Mouse (Mus musculus): ENCODE results near the gene Braf. TPM values are rescaled to one million over a fixed set of nuclear protein-coding genes. Genes with fewer than 3 reads are reported as not detected.

Braf gene
- polyA plus RNA-seq, 1 experiment: 14.6 TPM

- WGBS: 10% methylated on average over 5 of the region's 5 CpGs
- TF ChIP-seq CTCF (IDR thresholded peaks at IDR 0.05; ENCODE audit: insufficient read depth, low read length) (0 out of 2 replicates have a peak, but pooled peaks have one; percentile 6), POLR2A (IDR thresholded peaks at IDR 0.05; ENCODE audit: borderline replicate concordance, extremely low read depth, low read depth, low read length) (no peak)
- no peak for DNase-seq
- H3K4me3 ChIP-seq (replicated peaks; ENCODE audit: extremely low read depth, low read depth, low read length): no peak overlapping the region
- no peaks in the 10 kb centered on the region; the same call in 1 of the 2 replicates for H3K4me1 ChIP-seq (ENCODE audit: control insufficient read depth, insufficient read depth, low read length)
Measured at GRCm38 (mm10) chr6:39567528-39567927, 157.7 kb downstream of the Braf start.

GRCm38 (mm10) chr6:39562166-39563015, 162.9 kb downstream of the Braf start:
- peak; percentile 61 for DNase-seq
- TF ChIP-seq POLR2A (IDR thresholded peaks at IDR 0.05; ENCODE audit: borderline replicate concordance, extremely low read depth, low read depth, low read length) (no peak), CTCF (IDR thresholded peaks at IDR 0.05; ENCODE audit: insufficient read depth, low read length) (peak; percentile 22; the same call in 1 of the 2 replicates)
- H3K4me1 ChIP-seq (ENCODE audit: control insufficient read depth, insufficient read depth, low read length): peaks cover 3% of the 10 kb centered on the region; the same call in 1 of the 2 replicates
- H3K4me3 ChIP-seq (replicated peaks; ENCODE audit: extremely low read depth, low read depth, low read length): no peak overlapping the region
- WGBS: 17% methylated on average over 23 of the region's 23 CpGs

GRCm38 (mm10) chr6:39559276-39559939, 165.9 kb downstream of the Braf start:
- WGBS: 63% methylated on average over 6 of the region's 6 CpGs
- DNase-seq: no peak
- TF ChIP-seq POLR2A (IDR thresholded peaks at IDR 0.05; ENCODE audit: borderline replicate concordance, extremely low read depth, low read depth, low read length) (no peak), CTCF (IDR thresholded peaks at IDR 0.05; ENCODE audit: insufficient read depth, low read length) (no peak)
- peaks cover 3% of the 10 kb centered on the region; the same call in 1 of the 2 replicates for H3K4me1 ChIP-seq (ENCODE audit: control insufficient read depth, insufficient read depth, low read length)
- no peak overlapping the region for H3K4me3 ChIP-seq (replicated peaks; ENCODE audit: extremely low read depth, low read depth, low read length)

DNA sequence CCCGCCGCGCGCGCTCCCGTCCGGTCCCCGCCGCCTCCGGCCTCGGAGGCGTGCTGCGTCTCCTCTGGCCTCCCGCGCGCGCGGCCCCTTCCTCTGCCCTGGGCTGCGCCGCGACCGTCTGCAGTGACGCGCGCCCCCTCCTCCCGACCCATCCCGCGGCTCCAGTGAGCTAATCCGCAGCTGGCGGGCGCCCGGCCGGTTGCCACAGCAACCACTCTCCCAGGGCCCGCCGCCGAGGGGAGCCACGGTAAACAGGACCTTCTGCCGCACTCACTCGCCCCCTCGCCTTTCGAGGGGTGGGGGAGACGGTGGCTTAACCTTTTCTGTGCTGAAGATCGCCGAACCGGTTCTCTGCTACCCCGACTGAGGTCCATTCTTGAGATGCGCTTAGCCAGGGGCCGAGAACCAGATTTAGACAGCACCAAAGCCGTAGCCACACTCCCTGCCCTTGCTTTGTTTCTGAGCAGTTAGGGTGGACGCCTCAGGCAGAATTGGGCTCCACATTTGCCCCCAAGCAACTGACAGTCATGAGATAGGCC, 167.5 kb downstream of the Braf start, which contains the start of gene Dennd2a:
Gene Dennd2a, minus strand, starts transcription at position 145 of the 539 bp plus-strand sequence.
- DNase-seq: peak; percentile 48
- 2% methylated on average over 47 of the region's 50 CpGs for WGBS
- Histone ChIP-seq H3K4me3 (replicated peaks; ENCODE audit: extremely low read depth, low read depth, low read length) (peak within 1 kb of the TSS; percentile 70), H3K4me1 (ENCODE audit: control insufficient read depth, insufficient read depth, low read length) (peaks cover 3% of the 10 kb centered on the region; the same call in 1 of the 2 replicates)
- TF ChIP-seq CTCF (IDR thresholded peaks at IDR 0.05; ENCODE audit: insufficient read depth, low read length): no peak
- TF ChIP-seq POLR2A (IDR thresholded peaks at IDR 0.05; ENCODE audit: borderline replicate concordance, extremely low read depth, low read depth, low read length): no peak

- TF ChIP-seq POLR2A (IDR thresholded peaks at IDR 0.05; ENCODE audit: borderline replicate concordance, extremely low read depth, low read depth, low read length): no peak
- TF ChIP-seq CTCF (IDR thresholded peaks at IDR 0.05; ENCODE audit: insufficient read depth, low read length): no peak
- Histone ChIP-seq H3K4me1 (ENCODE audit: control insufficient read depth, insufficient read depth, low read length) (no peaks in the 10 kb centered on the region), H3K4me3 (replicated peaks; ENCODE audit: extremely low read depth, low read depth, low read length) (peak overlapping the region; percentile 70)
- WGBS: 2% methylated on average over 53 of the region's 54 CpGs
- peak; percentile 42 for DNase-seq
Measured at GRCm38 (mm10) chr6:39556900-39557659, 168.2 kb downstream of the Braf start.

DNA sequence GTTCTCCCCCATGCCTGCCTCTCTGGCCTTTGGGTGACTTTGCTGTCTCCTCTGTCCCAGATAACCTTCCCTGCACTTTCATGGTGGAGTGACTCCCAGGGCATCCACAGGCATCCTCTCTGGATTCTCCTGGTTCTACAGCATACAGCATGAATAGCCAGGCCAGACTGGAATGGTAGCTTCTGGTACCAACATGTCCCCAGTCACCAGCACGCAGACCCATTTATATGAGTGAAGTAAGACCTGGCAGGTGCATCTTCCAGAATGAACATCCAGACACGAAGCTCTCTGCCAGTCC, 169.7 kb downstream of the Braf start:
- WGBS: 78% methylated on average over 2 of the region's 2 CpGs
- no peak for TF ChIP-seq CTCF (IDR thresholded peaks at IDR 0.05; ENCODE audit: insufficient read depth, low read length)
- TF ChIP-seq POLR2A (IDR thresholded peaks at IDR 0.05; ENCODE audit: borderline replicate concordance, extremely low read depth, low read depth, low read length): no peak
- no peaks in the 10 kb centered on the region for H3K4me1 ChIP-seq (ENCODE audit: control insufficient read depth, insufficient read depth, low read length)
- DNase-seq: no peak
- H3K4me3 ChIP-seq (replicated peaks; ENCODE audit: extremely low read depth, low read depth, low read length): no peak overlapping the region

DNA sequence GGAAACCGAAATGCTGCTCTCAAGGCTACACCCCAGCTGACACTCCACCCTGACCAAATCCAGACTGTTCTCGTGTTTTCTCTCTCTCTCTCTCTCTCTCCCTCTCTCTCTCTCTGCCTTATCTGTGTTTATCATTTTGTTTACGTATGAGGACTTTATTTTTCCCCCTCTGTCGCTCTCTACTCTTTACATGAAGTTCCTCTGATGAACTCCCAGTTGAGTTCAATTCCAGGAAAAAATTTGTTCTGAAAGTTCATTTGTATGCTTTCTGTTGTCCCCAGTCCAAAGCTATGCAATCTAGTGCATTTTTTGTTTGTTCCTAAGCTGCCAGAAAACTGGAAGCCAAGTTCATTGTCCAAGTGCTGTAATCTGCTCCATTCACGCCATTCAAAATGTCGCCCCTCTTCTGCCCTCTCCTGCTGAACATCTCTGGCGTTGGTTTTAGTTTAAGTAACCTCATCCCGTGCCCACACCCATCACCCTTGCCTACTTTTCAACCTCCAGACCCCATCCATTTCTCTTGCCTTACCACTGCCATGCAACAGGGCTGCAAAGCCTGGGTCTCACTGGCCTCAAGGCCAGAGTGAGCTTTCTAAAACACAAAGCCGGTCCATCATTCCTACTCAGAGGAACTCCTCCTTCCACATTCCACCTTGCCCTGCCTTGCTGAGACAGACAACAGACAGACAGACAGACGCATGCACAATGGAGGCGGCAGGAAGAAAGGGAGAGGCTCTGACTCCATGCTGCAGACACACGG, 170.2 kb downstream of the Braf start:
- WGBS: 59% methylated on average over 12 of the region's 12 CpGs
- Histone ChIP-seq H3K4me1 (ENCODE audit: control insufficient read depth, insufficient read depth, low read length) (no peaks in the 10 kb centered on the region), H3K4me3 (replicated peaks; ENCODE audit: extremely low read depth, low read depth, low read length) (no peak overlapping the region)
- no peak for TF ChIP-seq CTCF (IDR thresholded peaks at IDR 0.05; ENCODE audit: insufficient read depth, low read length)
- no peak for TF ChIP-seq POLR2A (IDR thresholded peaks at IDR 0.05; ENCODE audit: borderline replicate concordance, extremely low read depth, low read depth, low read length)
- DNase-seq: no peak

Other genes starting within 250 kb of the Braf start
- 21.3 and 22.9 TPM in 2 replicates for gene Dennd2a, start 167.6 kb downstream of the Braf start, polyA plus RNA-seq (2012; rRNA removed)
- gene Adck2, start 151.6 kb downstream of the Braf start, polyA plus RNA-seq (2012; rRNA removed): 10.9 and 11.5 TPM in 2 replicates
- 0.66 TPM in 1 of 2 replicates, not detected in the other for gene Gm42420, start 139.7 kb downstream of the Braf start, polyA plus RNA-seq (2012; rRNA removed)
- gene Ndufb2, start 132.9 kb downstream of the Braf start, polyA plus RNA-seq (2012; rRNA removed): 162 and 200 TPM in 2 replicates
- 34.2 and 73.7 TPM in 2 replicates for gene Mrps33, start 85.5 kb upstream of the Braf start, polyA plus RNA-seq (2012; rRNA removed)
- 0.34 and 0.37 TPM in 2 replicates for gene Tmem178b, start 147.8 kb upstream of the Braf start, polyA plus RNA-seq (2012; rRNA removed)